Mouse (Mus musculus): ENCODE data around the gene Kcnk7.

DNA sequence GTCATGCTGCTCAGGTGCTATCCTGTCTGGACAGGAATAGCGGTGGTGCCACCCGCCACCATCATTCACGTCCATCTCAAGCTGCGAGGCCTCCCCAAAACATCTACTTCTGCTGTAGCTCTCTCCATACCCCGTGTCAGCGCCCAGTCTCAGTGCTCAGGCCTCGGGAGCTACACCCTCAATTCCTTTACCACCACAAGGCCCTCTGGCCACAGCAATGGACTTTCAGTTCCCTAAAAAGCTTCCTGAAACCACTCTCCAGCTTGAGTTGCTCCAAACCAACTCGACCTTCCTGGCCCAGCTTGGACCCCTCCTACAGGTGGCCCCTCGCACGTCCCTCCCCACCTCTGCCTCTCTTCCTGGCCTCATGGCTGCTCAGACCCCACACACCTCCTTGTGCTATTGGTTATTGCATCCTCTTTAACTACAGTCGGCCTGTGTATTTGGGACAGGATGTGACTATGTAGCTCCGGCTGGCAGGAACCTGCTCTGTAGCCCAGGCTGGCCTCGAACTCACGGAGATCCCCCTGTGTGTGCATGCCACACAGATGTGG, 7.8 kb downstream of the Kcnk7 start:
- TF ChIP-seq CTCF (IDR thresholded peaks at IDR 0.05; ENCODE audit: control insufficient read depth, insufficient read depth, low read length) (no peak), POLR2A (IDR thresholded peaks at IDR 0.05; ENCODE audit: borderline replicate concordance, control insufficient read depth, low read depth, low read length) (peak; percentile 14; the same call in 1 of the 2 replicates)

Measured in bone marrow, adult 2 months (tissue).